Mouse (Mus musculus) testis, adult 2 months (tissue): ENCODE measurements around the gene Fam189a1.

Experiments
- CTCF ChIP-seq: fragments of 200-500 bp; IDR thresholded peaks from 2 replicates; pipeline ENCODE4 v1.5.1; 2012; ENCODE audit warnings: low read depth, mild to moderate bottlenecking, inconsistent platforms, low read length, moderate library complexity; ENCODE audit not compliant: control insufficient read depth, insufficient read depth, insufficient replicate concordance
- POLR2A ChIP-seq: fragments of 200-500 bp; IDR thresholded peaks from 2 replicates; pipeline ENCODE4 v1.6.1; 2012; ENCODE audit warnings: low read depth, mild to moderate bottlenecking, inconsistent platforms, low read length, moderate library complexity; ENCODE audit not compliant: control insufficient read depth

DNA sequence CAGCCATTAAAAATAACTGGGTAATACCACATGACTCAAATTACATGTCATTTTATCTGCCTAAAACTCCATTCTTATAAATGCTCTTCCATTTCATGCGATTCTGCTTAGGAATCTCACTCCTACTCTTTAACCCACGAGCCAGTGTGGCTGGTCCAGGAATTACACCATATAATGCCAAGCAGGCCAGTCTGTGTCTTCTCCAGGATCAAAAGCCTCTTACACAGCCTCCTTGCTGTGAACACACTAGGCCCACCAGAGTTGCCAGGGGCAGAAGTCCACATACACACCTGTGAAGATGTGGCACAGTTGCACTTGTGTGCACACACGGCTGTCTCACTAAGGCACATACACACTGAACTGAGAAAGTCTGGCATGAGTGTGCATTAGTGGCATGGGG, 50.8 kb downstream of the Fam189a1 start:
- TF ChIP-seq CTCF, result no peak
- TF ChIP-seq POLR2A, result no peak
